Mouse (Mus musculus): ENCODE data around the gene Serpina3c.

- no peak for TF ChIP-seq CTCF (IDR thresholded peaks at IDR 0.05; ENCODE audit: low read depth)
- TF ChIP-seq EP300 (optimal IDR thresholded peaks at IDR 0.05), result no peak
These were observed 11.2 kb downstream of the Serpina3c start for GRCm38 (mm10) chr12:104142427-104142826.

Data from stomach, postnatal 0 days (tissue).